Mouse (Mus musculus): Measurements from ENCODE around the gene Tmem94. TPM values are rescaled to one million over a fixed set of nuclear protein-coding genes. Genes with fewer than 3 reads are reported as not detected.

Tmem94 gene
- total RNA-seq, 1 experiment, result 17.7 TPM

DNA sequence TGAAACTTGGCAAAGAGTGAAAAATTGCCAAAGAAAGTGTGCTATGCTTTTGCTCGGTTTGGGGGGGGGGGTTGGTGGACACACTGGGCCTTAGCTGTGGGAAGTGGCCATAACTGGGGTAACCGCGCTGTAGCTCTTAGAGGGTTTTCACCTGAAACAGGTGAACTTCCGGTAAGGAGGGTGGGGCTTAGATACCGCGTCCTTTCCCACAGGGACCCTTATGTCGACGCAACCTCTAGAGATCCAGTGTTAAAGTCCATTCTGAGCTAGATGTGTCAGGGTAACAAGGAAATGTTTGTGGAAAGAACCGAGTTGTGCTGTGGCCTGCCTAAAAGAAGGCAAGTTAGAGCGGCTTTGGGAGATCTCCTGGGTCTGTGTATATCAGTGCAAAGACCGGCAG, 59.6 kb downstream of the Tmem94 start:
- H3K9me3 ChIP-seq (ENCODE audit: control insufficient read depth, insufficient read depth, low read depth, low read length), result no peaks in the 10 kb centered on the region
- in situ Hi-C loops (cut with MboI; ENCODE audit: low sequenced_read_pairs in 2 of 2, unreplicated experiment in 2 of 2), result no loop called here
- H3K9ac ChIP-seq (ENCODE audit: insufficient read depth, low read depth, low read length, poor library complexity, severe bottlenecking), result peak overlapping the region; percentile 75
- TF ChIP-seq HCFC1 (IDR thresholded peaks at IDR 0.05; ENCODE audit: borderline replicate concordance, insufficient read depth, low read length) (no peak), ZC3H11A (IDR thresholded peaks at IDR 0.05; ENCODE audit: borderline replicate concordance, low read depth, low read length) (no peak), MAFK (IDR thresholded peaks at IDR 0.05; ENCODE audit: insufficient read depth, low read depth, low read length) (no peak), ZNF384 (IDR thresholded peaks at IDR 0.05; ENCODE audit: low read depth, low read length) (no peak), CHD2 (IDR thresholded peaks at IDR 0.05; ENCODE audit: low read depth, low read length) (no peak)
- no peak for DNase-seq (ENCODE audit: low read depth, low spot score)
- peaks cover 1 to 22% of the 10 kb centered on the region in 2 experiments; a peak in 2 of 4 replicates for H3K4me1 ChIP-seq (ENCODE audit: control insufficient read depth in 2 of 2, insufficient read depth in 2 of 2, low read length in 2 of 2, poor library complexity in 1 of 2)
- peak overlapping the region; percentile 75 to 95 for H3K4me3 ChIP-seq (ENCODE audit: insufficient read depth in 1 of 2, low read depth in 1 of 2, low read length in 2 of 2, poor library complexity in 1 of 2, severe bottlenecking in 1 of 2)
- H3K36me3 ChIP-seq (ENCODE audit: control insufficient read depth, insufficient read depth, low read length, poor library complexity, severe bottlenecking), result peaks cover 23% of the 10 kb centered on the region
- no peak overlapping the region for H3K27ac ChIP-seq (ENCODE audit: insufficient read depth, low read depth, low read length, poor library complexity, severe bottlenecking)

DNA sequence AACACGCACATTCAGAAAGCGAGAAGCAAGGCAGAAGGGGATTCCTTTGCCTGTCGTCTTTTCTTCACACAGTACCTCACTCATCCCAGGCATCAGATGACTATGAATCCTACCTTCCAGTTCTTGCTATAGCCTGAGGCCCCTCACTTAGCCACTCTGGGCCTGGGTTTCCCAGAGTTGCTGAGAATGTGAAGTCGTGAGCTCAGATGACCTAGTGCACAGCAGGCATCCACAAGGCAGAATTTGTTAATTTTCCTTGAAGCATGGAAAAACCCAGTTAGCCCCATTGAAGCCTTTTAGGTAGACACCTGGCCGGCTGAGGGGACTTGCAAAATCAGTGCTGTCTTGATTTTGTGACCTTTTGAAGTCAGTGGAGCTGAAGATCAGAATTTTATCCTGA, 61.3 kb downstream of the Tmem94 start:
- Histone ChIP-seq H3K9ac (ENCODE audit: insufficient read depth, low read depth, low read length, poor library complexity, severe bottlenecking) (no peak overlapping the region), H3K4me3 (ENCODE audit: insufficient read depth in 1 of 2, low read depth in 1 of 2, low read length in 2 of 2, poor library complexity in 1 of 2, severe bottlenecking in 1 of 2) (no peak overlapping the region), H3K4me1 (ENCODE audit: control insufficient read depth in 2 of 2, insufficient read depth in 2 of 2, low read length in 2 of 2, poor library complexity in 1 of 2) (peaks cover 7 to 31% of the 10 kb centered on the region in 2 experiments; a peak in 3 of 4 replicates), H3K27ac (ENCODE audit: insufficient read depth, low read depth, low read length, poor library complexity, severe bottlenecking) (no peak overlapping the region; the same call in 1 of the 2 replicates), H3K9me3 (ENCODE audit: control insufficient read depth, insufficient read depth, low read depth, low read length) (no peaks in the 10 kb centered on the region), H3K36me3 (ENCODE audit: control insufficient read depth, insufficient read depth, low read length, poor library complexity, severe bottlenecking) (peaks cover 9% of the 10 kb centered on the region)
- no peak for DNase-seq (ENCODE audit: low read depth, low spot score)
- in situ Hi-C loops (cut with MboI; ENCODE audit: low sequenced_read_pairs in 2 of 2, unreplicated experiment in 2 of 2), result no loop called here
- TF ChIP-seq MAFK (IDR thresholded peaks at IDR 0.05; ENCODE audit: insufficient read depth, low read depth, low read length) (no peak), ZNF384 (IDR thresholded peaks at IDR 0.05; ENCODE audit: low read depth, low read length) (no peak), CHD2 (IDR thresholded peaks at IDR 0.05; ENCODE audit: low read depth, low read length) (no peak), HCFC1 (IDR thresholded peaks at IDR 0.05; ENCODE audit: borderline replicate concordance, insufficient read depth, low read length) (no peak), ZC3H11A (IDR thresholded peaks at IDR 0.05; ENCODE audit: borderline replicate concordance, low read depth, low read length) (no peak)

DNA sequence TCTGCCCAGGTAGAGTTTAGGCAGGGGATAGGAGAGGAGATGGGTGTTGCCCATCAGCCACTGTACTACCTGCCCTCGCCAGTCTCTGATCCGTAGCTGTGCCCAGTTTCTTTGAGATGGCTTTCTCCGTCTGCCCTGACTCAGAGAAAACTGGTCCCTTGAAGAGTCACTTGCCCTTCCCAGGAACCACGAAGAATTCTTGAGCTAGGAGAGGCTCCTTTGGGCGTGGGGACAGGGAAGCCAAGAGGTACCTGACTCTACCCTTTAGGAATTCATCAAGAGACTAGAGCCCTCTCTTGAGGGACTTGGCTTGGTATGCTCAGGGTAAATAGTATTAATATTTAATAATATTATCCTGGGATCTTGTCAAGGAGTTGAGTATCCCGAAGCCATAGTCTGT, 62.4 kb downstream of the Tmem94 start:
- peaks cover 13 to 39% of the 10 kb centered on the region in 2 experiments; a peak in 3 of 4 replicates for H3K4me1 ChIP-seq (ENCODE audit: control insufficient read depth in 2 of 2, insufficient read depth in 2 of 2, low read length in 2 of 2, poor library complexity in 1 of 2)
- no peak overlapping the region for H3K9ac ChIP-seq (ENCODE audit: insufficient read depth, low read depth, low read length, poor library complexity, severe bottlenecking)
- peaks cover 1% of the 10 kb centered on the region for H3K36me3 ChIP-seq (ENCODE audit: control insufficient read depth, insufficient read depth, low read length, poor library complexity, severe bottlenecking)
- no peak for DNase-seq (ENCODE audit: low read depth, low spot score)
- no peak for TF ChIP-seq MAFK (IDR thresholded peaks at IDR 0.05; ENCODE audit: insufficient read depth, low read depth, low read length)
- TF ChIP-seq ZC3H11A (IDR thresholded peaks at IDR 0.05; ENCODE audit: borderline replicate concordance, low read depth, low read length), result no peak
- no peak for TF ChIP-seq HCFC1 (IDR thresholded peaks at IDR 0.05; ENCODE audit: borderline replicate concordance, insufficient read depth, low read length)
- no peak overlapping the region for H3K27ac ChIP-seq (ENCODE audit: insufficient read depth, low read depth, low read length, poor library complexity, severe bottlenecking)
- no peaks in the 10 kb centered on the region for H3K9me3 ChIP-seq (ENCODE audit: control insufficient read depth, insufficient read depth, low read depth, low read length)
- no peak overlapping the region for H3K4me3 ChIP-seq (ENCODE audit: insufficient read depth in 1 of 2, low read depth in 1 of 2, low read length in 2 of 2, poor library complexity in 1 of 2, severe bottlenecking in 1 of 2)
- in situ Hi-C loops (cut with MboI; ENCODE audit: low sequenced_read_pairs in 2 of 2, unreplicated experiment in 2 of 2), result no loop called here

DNA sequence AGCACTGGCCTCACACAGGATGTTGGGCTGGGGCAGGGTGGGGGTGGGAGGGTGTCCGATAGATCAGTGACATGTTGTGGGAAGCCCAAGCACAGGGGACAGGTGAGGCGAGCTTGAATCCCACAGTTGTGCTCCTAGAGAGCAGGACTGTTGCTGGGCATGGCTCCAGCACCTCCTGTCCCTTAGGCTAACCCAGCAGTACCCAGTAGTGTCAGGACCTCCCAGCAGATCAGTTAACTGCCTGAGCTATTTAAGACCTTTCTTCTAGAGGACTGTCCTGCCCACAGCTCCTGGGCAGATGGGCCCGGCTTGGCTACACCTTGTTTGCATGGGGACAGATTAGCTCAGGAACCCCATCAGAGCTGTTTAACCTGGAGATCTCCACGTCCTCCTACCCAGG, 63.8 kb downstream of the Tmem94 start:
- Histone ChIP-seq H3K4me1 (ENCODE audit: control insufficient read depth in 2 of 2, insufficient read depth in 2 of 2, low read length in 2 of 2, poor library complexity in 1 of 2) (peaks cover 16 to 51% of the 10 kb centered on the region in 2 experiments; a peak in 3 of 4 replicates), H3K4me3 (ENCODE audit: insufficient read depth in 1 of 2, low read depth in 1 of 2, low read length in 2 of 2, poor library complexity in 1 of 2, severe bottlenecking in 1 of 2) (no peak overlapping the region), H3K36me3 (ENCODE audit: control insufficient read depth, insufficient read depth, low read length, poor library complexity, severe bottlenecking) (no peaks in the 10 kb centered on the region), H3K9me3 (ENCODE audit: control insufficient read depth, insufficient read depth, low read depth, low read length) (no peaks in the 10 kb centered on the region), H3K9ac (ENCODE audit: insufficient read depth, low read depth, low read length, poor library complexity, severe bottlenecking) (peak overlapping the region; percentile 39; the same call in 1 of the 2 replicates), H3K27ac (ENCODE audit: insufficient read depth, low read depth, low read length, poor library complexity, severe bottlenecking) (no peak overlapping the region)
- in situ Hi-C loops (cut with MboI; ENCODE audit: low sequenced_read_pairs in 2 of 2, unreplicated experiment in 2 of 2), result no loop called here
- TF ChIP-seq ZC3H11A (IDR thresholded peaks at IDR 0.05; ENCODE audit: borderline replicate concordance, low read depth, low read length) (no peak), HCFC1 (IDR thresholded peaks at IDR 0.05; ENCODE audit: borderline replicate concordance, insufficient read depth, low read length) (no peak), ZNF384 (IDR thresholded peaks at IDR 0.05; ENCODE audit: low read depth, low read length) (no peak)
- DNase-seq (ENCODE audit: low read depth, low spot score), result no peak
